Comparison of ENCODE assay signal across 8 mouse cellular contexts in the genomic region with DNA sequence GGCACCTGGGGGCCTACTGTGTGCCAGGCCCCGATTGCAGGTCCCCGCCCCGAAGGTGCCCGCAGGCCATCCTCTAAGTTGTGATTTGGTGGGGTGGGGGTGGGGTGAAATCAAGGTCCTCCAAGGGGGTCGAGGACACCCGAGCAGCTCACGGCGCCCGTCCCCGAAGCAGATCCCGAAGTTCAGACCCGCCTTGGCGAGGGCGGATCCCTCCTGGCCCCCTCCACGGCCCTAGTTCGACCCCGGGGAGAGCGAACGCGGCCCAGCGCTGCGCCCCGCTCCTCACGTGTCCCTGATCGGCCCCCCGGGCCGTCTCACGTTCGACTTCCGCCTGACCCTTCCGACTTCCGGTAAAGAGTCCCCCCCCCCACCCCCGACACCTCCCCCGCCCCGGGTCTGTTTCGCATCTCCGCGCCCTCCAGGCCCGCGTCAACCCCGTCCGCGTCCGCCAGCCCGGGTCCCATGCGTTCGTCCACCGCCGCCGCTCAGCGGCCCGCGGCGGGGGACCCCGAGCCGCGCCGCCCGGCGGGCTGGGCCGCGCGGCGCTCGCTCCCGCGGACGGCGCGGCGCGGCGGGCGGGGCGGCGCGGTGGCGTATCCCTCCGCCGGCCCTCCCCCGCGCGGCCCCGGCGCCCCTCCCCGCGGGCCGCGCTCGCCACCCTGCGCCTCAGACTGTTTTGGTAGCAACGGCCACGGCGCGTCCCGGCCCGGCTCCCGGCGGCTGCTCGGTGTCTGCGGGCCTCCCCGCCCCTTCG. TPM values are rescaled to one million over a fixed set of nuclear protein-coding genes. Genes with fewer than 3 reads are reported as not detected.
DNase-seq lines count a peak whose midpoint lies in the region; ATAC-seq lines count a peak whose summit lies in the region.

A gene (plus strand): TSS at position 164 of the 754 bp plus-strand sequence.

- WGBS in hindbrain, embryonic 15.5 days: 1% methylated on average over 64 of the region's 103 CpGs

- peak; percentile 82 for ATAC-seq in hindbrain, embryonic 15.5 days (ENCODE audit: low FRiP score, low read depth)

- H3K9ac ChIP-seq in hindbrain, embryonic 15.5 days: peak within 1 kb of the TSS; percentile 98

- no peaks in the 10 kb centered on the region for H3K27me3 ChIP-seq in hindbrain, embryonic 15.5 days

- peak within 1 kb of the TSS; percentile 96 for H3K4me3 ChIP-seq in hindbrain, embryonic 15.5 days

- DNase-seq in T-cell, adult 2 months (ENCODE audit: low spot score): peak; percentile 78
- DNase-seq in cerebellum, postnatal 36 days: peak; percentile 82 to 83
- peak; percentile 86 for DNase-seq in gastrocnemius, adult 18-20 months (ENCODE audit: low spot score)
- peak; percentile 65 for DNase-seq in left cerebral cortex, adult 11 months (ENCODE audit: low spot score)
- peak; percentile 81 for DNase-seq in lung, postnatal 36 days
- peak; percentile 86 for DNase-seq in retina, embryonic 14.5 days (ENCODE audit: low spot score)
- DNase-seq in thymus, postnatal 4 days: peak; percentile 88

- peak within 1 kb of the TSS; percentile 94 for H3K27ac ChIP-seq in hindbrain, embryonic 15.5 days (replicated peaks)

- H3K4me2 ChIP-seq in hindbrain, embryonic 15.5 days: peak within 1 kb of the TSS; percentile 81

- H3K36me3 ChIP-seq in hindbrain, embryonic 15.5 days: no peaks in the 10 kb centered on the region

- H3K9me3 ChIP-seq in hindbrain, embryonic 15.5 days: no peaks in the 10 kb centered on the region

- H3K4me1 ChIP-seq in hindbrain, embryonic 15.5 days (replicated peaks): peaks cover 39% of the 10 kb centered on the region

RNA-seq across cellular contexts. Expression of the gene that starts here (rescaled TPM):
- total RNA-seq in gastrocnemius, adult 18-20 months (2021): 100 to 1,000 TPM in 1 of 2 experiments, 10 to 100 TPM in 1; 80.1 to 109 TPM
- 92.6 and 111 TPM in 2 replicates for polyA plus RNA-seq in hindbrain, embryonic 15.5 days (2015; fragmentation: Nextera tagmentation; extraction: Ambion mirVana)

Comparison
In these comparisons a context has a peak if more than half of its experiments do, and no peak if none do; other contexts are left out.
1. Peak in every context shown above with its lines: DNase-seq, ATAC-seq, H3K4me3 ChIP-seq and H3K27ac ChIP-seq.